Mouse (Mus musculus) liver, postnatal 0 days (tissue): ENCODE results near the gene Zswim3.

Source experiments
- CTCF ChIP-seq: sonication (generic); IDR thresholded peaks from 2 replicates; pipeline ENCODE4 v1.5.1; 2016; ENCODE audit warnings: antibody characterized with exemption, low read depth
- EP300 ChIP-seq: IDR thresholded peaks from 2 replicates; pipeline ENCODE4 v1.6.1; 2016; ENCODE audit warnings: antibody characterized with exemption, low read depth, mild to moderate bottlenecking

DNA sequence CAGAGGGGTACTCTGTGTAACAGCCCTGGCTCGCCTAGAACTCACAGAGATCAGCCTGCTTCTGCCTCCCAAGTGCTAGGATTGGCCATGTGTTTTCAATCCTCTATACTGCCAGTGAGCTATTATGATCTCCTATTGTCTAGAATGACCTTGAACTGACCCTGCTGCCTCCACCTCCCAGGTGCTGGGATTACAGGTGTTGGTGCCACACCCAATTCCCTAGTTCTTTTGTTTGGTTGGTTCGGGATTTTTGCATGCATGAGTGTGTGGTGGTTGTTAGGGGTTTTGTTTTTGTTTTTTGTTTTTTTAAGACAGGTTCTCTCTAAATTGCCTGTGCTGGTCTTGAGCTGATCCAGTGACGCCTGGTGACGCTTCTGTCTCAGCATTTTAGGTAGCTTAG, 19.1 kb downstream of the Zswim3 start:
- TF ChIP-seq EP300 (no peak), CTCF (no peak)
